Mouse (Mus musculus) ZHBTc4 (cell line): ENCODE results near the gene Rai14.

Experiments
- DNase-seq: peaks from one replicate; pipeline ENCODE4 v3.0.0-alpha.2; 2011; ENCODE audit warnings: low read depth, low spot score

The Rai14 gene

GRCm38 (mm10) chr15:10721259-10721781, 6.9 kb upstream of the Rai14 start:
- DNase-seq = no peak

DNA sequence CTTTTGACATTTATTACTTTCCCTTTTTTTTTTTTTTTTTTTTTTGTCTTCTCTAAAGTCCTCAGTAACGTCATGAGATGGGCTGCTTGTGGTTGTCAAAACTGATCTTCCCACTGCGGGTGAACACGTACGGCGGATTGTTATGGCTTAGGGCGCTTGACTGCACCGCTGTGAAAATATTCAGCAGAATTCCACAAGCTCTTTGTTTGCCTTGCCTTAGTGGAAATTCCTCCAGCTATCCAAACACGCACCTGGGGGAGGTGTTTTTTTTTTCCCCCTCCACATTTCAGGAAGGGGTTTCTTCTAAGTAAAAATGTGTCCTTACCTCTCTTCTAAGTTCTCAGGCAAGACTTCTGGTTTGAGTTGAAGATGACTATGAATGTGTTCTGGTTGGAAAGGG, 6.2 kb upstream of the Rai14 start:
- no peak for DNase-seq

- peak; percentile 83 for DNase-seq
Observed at GRCm38 (mm10) chr15:10720188-10720587, 5.8 kb upstream of the Rai14 start.

DNA sequence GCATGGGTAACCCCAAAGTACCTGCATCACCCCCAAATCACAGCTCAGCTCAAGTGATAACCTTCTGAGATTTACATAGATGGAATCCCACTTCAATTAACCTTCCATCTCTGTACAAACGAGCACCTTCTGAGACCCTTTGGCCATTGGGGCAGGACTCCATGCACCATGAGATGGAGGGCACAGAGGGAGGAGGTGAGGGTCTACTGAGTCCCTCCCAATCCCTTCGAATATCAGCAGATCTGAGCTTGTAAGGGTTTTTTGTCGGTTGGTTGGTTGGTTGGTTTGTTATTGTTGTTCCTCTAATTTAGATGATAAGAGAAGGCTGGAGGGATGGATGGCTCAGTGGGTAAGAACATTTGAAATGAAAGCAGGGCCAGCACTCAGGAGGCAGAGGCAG, 5.1 kb upstream of the Rai14 start:
- no peak for DNase-seq

DNA sequence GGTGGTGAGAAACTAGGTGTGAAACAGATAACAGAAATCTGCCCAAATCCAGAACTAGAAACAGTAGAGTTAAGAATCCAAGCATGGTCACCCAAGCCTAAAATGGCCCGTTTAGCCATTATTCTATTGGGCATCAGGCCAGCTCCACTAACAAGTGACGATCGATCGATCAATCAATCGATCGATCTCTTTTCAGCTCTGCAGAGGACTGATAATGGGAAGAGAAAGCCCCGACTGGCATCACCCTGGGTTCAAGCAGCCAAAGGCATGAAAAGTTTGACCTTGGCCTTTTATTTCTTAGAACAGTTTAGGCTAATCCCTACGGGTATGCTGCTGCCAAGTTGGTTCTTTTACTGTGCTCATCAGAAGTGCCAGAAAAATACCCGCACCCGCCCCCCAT, 4.3 kb upstream of the Rai14 start:
- DNase-seq = no peak

DNA sequence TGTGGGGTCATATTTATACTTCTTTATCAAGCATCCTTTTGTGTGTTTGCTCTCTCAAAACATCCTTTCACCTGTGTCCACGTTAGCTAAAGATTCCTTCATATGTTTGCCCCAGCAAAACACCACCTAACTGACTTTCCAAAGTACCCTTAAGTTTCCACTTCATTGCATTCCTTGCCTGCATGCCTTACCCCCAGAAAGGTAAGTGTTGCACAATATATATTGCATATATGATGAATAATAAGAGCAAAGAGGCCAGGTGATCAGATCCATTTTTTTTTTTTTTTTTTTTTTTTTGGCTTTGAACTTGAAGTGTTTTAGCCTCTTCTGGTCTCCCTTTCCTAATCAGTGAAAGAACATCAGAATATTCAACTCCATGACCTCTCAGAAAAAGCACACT, 2.9 kb upstream of the Rai14 start:
- DNase-seq = no peak

DNA sequence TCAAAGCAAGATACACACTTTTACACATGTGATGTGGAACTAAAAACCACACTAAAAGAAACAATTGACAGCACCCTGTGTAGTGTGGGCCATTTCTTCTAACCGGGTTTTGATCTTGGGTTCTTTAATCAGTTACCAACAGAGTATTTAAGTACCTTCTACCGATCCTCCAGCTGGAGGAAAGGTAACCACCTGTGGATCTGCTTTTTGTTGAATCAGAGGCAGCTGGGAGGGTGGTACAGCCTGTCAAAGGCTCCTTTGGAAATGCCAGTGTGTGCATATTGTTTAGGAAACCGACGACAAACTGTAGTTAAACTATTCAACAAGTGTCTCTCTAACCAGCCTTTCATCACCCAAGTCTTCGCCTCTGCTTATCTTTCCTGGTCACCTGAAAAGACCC, 1.5 kb upstream of the Rai14 start:
- peak; percentile 61 for DNase-seq

- peak; percentile 69 for DNase-seq
Observed at GRCm38 (mm10) chr15:10715139-10715505, 698 bp upstream of the Rai14 start.

DNA sequence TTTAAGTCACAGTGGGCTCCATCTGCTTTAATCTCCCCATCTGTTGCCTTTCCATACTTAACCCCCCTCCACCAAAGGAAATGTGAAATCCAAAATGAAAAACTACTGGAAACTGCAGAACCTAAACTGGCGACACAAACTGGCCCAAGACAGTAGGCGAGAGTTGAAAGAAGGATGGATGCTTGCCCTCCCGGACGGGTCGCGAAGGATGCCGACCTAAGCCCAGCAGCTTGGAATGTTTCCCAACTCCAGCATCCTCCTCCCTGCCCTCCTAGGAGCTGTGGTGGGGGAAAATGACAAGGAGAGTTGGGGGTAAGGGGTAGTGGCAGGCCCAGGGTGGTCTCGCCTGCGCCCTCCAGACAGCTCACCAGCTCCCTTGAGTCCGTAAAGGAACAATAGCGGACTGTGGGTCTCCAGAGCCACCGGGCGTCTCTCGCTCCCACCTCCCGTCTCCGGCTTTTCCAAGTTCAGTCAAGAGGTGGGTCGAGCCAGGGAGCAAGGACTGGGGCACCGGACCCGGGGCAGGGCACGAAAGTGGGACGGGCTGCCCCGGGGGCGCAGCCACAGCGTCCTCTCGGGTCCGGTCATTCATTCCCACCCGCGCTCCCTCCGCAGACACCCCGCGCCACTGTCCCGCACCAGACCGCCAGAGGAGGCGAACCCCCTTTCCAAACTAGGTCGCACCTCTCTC, 653 bp downstream of the Rai14 start:
- DNase-seq = peak; percentile 41

- no peak for DNase-seq
Observed at GRCm38 (mm10) chr15:10713181-10713625, 1.2 kb downstream of the Rai14 start.

DNA sequence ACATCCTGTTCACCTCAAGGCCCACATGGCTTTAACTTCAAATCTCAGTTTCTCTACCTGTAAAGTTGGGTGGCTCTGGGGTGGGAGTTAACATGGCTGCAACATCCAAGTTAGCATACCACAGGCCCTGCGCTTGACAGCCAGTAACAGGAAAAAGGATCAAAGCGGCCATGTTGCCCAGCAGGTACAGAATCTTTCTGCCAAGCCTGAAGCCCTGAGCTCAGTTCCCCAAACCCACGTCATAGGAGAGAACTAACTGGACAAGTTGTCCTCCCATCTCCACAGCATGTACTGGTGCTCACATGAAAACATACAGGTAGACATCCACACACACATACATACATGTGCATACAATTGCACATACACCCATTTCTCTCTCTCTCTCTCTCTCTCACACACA, 2.1 kb downstream of the Rai14 start:
- no peak for DNase-seq

DNA sequence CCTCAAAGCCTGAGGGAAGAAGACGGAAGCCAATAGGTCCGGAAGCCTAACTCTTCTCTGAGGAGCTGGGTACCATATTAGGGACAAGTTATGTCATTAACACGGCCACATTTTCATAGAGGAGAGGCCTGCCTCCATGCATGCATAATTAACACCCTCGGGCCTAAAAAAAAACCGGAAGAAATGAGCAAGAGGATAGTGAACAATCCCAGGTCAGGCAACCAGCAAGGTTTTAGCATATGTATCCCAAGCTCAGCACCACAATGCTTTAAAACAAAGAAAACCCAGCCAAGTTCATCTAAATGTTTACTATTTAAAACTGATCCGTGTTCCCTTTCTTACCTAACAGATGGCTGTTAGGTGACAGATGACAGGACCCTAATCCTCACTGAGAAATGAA, 3.2 kb downstream of the Rai14 start:
- no peak for DNase-seq

DNA sequence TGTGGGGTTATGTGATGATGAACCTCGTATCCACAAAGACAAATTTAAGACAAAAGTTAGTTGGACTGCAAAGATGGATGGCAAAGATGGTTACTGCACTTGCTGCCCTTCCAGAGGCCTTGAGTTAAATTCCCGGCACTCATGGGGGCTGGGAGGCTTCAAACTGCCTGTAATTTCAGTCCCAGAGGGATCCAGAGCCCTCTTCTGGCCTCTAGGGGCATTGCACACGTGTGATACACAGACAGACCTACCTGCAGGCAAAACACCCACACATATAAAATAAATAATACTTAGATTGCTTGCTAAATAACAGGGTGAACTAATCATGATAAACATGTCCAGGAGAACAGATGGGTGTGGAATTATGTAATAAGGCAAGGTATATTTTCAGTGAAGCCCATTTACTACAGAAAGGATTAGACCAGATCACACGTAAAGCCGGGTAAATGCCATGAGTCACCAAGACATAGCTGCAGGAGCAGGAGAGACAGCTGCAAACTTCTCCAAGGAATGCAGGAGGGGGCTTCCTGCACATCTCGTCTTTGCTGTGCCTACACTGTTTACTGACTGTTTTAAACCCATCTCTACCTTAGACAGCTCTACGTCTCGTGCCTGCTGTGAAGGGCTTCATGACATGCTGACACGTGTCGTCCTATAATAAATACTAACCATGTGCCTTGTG, 5.7 kb downstream of the Rai14 start:
- peak; percentile 83 for DNase-seq

GRCm38 (mm10) chr15:10707109-10707508, 7.3 kb downstream of the Rai14 start:
- peak; percentile 52 for DNase-seq

- DNase-seq = no peak
Observed at GRCm38 (mm10) chr15:10706414-10706813, 8.0 kb downstream of the Rai14 start.

DNA sequence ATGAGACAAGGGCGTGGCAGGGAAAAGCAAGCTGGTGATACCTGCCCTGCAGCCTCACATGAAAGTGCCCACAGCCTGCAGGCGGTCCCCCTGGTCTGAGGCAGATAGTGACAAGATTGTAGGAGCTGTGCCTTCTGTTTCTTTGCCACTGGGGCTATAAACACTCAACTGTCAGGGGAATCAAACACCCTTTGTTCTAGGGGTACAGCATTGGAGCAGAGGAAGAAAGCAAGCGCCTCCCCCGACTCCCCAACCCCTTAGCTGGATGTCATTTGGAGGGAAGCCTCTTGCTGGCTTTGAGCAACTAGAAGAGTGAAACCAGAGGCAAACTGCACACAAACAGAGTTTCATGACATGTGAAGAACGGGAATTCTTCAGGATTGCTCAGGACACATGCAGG, 8.7 kb downstream of the Rai14 start:
- DNase-seq = no peak

- DNase-seq = no peak
Observed at GRCm38 (mm10) chr15:10704328-10704727, 10.1 kb downstream of the Rai14 start.

DNA sequence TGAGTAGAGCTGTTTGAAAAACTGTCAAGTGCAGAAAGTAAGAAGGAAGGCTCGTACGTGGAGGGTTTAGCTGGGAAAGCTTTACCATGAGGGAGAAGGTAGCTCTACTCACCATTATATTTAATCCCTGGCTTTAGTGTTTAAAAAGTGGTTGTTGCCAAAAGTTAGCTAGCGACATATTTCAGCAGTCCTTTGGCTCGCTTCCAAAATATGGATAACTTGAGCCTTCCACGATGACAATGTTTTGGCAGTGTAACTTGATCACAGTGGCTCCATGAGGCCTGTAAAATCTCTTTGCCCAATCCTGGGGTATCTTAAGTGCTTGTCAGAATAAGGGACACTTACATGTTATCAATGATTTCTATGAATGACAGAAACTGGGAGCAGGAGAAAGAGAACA, 12.9 kb downstream of the Rai14 start:
- DNase-seq = no peak

GRCm38 (mm10) chr15:10700891-10701466, 13.4 kb downstream of the Rai14 start:
- no peak for DNase-seq

GRCm38 (mm10) chr15:10696478-10697234, 17.8 kb downstream of the Rai14 start:
- DNase-seq = no peak

DNA sequence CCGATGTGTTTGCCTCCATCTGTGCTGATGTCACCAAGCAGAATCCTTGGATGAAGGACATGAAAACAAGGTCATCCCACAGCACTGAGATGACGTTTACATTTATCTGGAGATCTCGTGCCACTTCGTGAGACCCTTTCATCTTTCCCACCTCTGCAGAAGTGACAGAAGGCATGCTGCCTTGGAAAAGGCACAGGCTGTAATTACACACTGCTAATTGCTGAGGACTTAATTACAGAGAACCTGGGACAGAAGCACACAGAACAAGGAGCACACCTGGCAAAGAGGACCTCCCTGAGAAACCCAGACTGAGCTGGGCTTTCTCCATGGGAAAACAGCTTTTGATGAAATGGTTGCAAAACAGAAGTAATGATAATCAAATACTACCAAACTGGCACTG, 21.8 kb downstream of the Rai14 start:
- no peak for DNase-seq

- no peak for DNase-seq
Observed at GRCm38 (mm10) chr15:10691481-10691880, 22.9 kb downstream of the Rai14 start.
